Mouse (Mus musculus): Measurements from ENCODE around the gene Dapk2. TPM values are rescaled to one million over a fixed set of nuclear protein-coding genes. Genes with fewer than 3 reads are reported as not detected.

The Dapk2 gene
- total RNA-seq, 2 experiments from 2014 or later: 2.4 to 3.6 TPM

- no peak for DNase-seq (ENCODE audit: low spot score in 2 of 2)
- intact Hi-C loops (cut with DNase I): no loop called here
Measured at GRCm38 (mm10) chr9:66135967-66136366, 22.1 kb upstream of the Dapk2 start.

DNA sequence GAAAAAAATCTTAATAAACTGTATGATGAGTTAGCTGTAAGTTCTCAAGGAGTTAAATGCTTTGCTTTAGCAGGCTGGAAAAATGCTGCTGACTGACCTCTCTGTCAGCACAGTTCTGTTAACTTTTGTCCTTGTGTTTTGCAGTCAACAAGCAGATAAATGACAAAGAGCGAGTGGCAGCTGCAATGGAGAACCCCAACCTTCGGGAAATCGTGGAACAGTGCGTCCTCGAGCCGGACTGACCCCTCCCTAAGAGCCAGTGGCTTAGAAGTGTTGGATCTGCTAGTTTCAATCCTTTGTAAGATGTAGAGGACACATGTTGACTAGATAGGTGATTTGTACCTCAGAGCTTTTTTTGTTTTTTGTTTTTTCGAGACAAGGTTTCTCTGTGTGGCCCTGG is 19.8 kb upstream of the Dapk2 start:
- intact Hi-C loops (cut with DNase I): no loop called here
- DNase-seq (ENCODE audit: low spot score in 2 of 2): no peak

DNA sequence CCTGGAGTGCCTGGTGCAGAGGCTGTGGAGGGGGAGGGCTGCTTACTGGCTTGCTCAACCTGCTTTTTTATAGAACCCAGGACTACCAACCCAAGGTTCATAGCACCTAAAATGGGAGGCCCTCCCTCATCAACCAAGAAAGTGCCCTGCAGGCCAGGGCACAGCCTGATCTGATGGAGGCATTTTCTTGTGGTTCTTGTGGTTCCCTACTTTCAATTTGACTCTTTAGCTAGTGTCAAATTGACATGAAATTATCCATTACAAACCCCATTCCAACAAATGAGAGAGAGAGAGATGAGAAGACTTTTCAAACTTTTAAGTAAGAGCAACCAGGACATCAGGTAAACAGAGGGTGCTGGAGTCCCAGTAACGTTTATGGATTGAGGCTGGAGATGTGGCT is 15.8 kb upstream of the Dapk2 start:
- DNase-seq (ENCODE audit: low spot score in 2 of 2): no peak
- intact Hi-C loops (cut with DNase I): loop anchor here (10.0 kb wide), 2 partner anchors 233 to 293 kb away; no protein-coding TSS in a partner anchor

- DNase-seq (ENCODE audit: low spot score in 2 of 2): peak; percentile 49 to 71
Measured at GRCm38 (mm10) chr9:66144248-66144647, 13.8 kb upstream of the Dapk2 start.

DNA sequence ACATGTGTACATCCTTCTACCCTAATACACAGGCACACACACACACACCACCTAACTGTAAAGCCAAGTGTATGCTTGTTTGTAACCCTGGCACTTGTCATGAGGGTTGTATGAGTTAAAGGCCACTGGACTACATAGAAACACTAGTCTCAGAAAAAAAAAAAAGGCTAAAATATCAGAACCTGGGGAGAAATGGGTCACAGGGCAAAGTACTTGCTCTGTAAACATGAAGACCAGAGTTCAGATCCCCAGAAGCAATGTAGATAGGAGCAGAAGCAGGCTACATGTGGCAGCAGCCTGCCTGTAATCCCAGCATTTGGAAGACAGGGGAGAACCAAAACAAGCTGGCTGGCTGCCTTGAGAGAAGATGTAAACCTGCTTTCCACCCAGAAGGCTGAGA is 11.9 kb upstream of the Dapk2 start:
- no peak for DNase-seq (ENCODE audit: low spot score in 2 of 2)
- intact Hi-C loops (cut with DNase I): loop anchor here (10.0 kb wide), 2 partner anchors 229 to 289 kb away; no protein-coding TSS in a partner anchor

More at GRCm38 (mm10) chr9:66144248-66144647, 13.8 kb upstream of the Dapk2 start:
- intact Hi-C loops (cut with DNase I): loop anchor here (10.0 kb wide), 2 partner anchors 231 to 291 kb away; no protein-coding TSS in a partner anchor

- DNase-seq (ENCODE audit: low spot score in 2 of 2): no peak
- intact Hi-C loops (cut with DNase I): no loop called here
Measured at GRCm38 (mm10) chr9:66152011-66152410, 6.0 kb upstream of the Dapk2 start.

- intact Hi-C loops (cut with DNase I): no loop called here
- no peak for DNase-seq (ENCODE audit: low spot score in 2 of 2)
Measured at GRCm38 (mm10) chr9:66153594-66153993, 4.4 kb upstream of the Dapk2 start.

DNA sequence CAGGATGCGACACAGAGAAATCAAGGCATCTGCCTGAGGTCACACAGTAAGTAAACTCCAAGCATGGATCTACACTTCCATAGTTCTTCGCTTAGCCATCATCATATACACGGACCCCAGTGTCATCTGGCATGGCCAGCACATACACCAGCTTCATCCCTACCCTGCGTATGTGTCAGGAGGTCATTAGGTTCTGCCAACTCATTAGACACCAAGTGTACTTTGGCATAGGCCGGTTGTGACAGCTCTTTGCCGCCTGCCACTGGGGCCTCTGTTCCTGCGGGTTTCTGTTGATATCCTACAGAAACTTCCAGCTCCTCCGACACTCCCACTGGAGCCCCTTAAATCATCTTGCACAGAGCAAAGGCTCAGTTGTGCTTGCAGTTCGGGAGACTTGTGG is 4.0 kb upstream of the Dapk2 start:
- DNase-seq (ENCODE audit: low spot score in 2 of 2): no peak
- intact Hi-C loops (cut with DNase I): no loop called here

- intact Hi-C loops (cut with DNase I): no loop called here
- DNase-seq (ENCODE audit: low spot score in 2 of 2): no peak
Measured at GRCm38 (mm10) chr9:66155534-66155933, 2.5 kb upstream of the Dapk2 start.

- DNase-seq (ENCODE audit: low spot score in 2 of 2): no peak
- intact Hi-C loops (cut with DNase I): no loop called here
Measured at GRCm38 (mm10) chr9:66158885-66159430, 935 bp downstream of the Dapk2 start.

- intact Hi-C loops (cut with DNase I): no loop called here
- DNase-seq (ENCODE audit: low spot score in 2 of 2): no peak
Measured at GRCm38 (mm10) chr9:66160155-66160554, 2.1 kb downstream of the Dapk2 start.

- intact Hi-C loops (cut with DNase I): loop anchor here (2.0 kb wide), 1 partner anchor 80 kb away; no protein-coding TSS in a partner anchor
- no peak for DNase-seq (ENCODE audit: low spot score in 2 of 2)
Measured at GRCm38 (mm10) chr9:66162995-66163394, 5.0 kb downstream of the Dapk2 start.

GRCm38 (mm10) chr9:66167222-66167621 is 9.2 kb downstream of the Dapk2 start:
- DNase-seq (ENCODE audit: low spot score in 2 of 2): no peak
- intact Hi-C loops (cut with DNase I): no loop called here

- intact Hi-C loops (cut with DNase I): no loop called here
- DNase-seq (ENCODE audit: low spot score in 2 of 2): no peak
Measured at GRCm38 (mm10) chr9:66168233-66168632, 10.2 kb downstream of the Dapk2 start.

DNA sequence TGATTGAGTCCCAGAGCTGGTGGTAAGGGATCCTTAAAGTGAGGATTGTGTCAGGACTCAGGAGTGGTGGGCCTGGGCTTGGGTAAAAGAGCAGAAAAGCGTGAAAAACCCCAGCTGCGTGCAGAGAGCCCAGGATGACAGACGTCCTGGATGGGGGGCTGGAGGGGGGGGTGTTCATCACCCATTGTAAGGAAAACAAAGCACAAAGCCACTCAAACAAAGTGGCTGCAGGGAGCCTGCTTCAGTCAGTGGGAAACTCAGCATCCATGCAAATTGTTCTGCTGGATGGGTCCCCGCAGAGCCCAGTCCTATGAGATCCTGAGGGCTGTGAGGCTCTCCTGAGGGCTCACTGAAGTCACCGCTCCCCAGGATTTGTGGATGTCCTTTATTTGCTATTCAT is 12.5 kb downstream of the Dapk2 start:
- intact Hi-C loops (cut with DNase I): no loop called here
- DNase-seq (ENCODE audit: low spot score in 2 of 2): no peak

- intact Hi-C loops (cut with DNase I): no loop called here
- DNase-seq (ENCODE audit: low spot score in 2 of 2): no peak
Measured at GRCm38 (mm10) chr9:66171275-66171921, 13.4 kb downstream of the Dapk2 start.

- intact Hi-C loops (cut with DNase I): no loop called here
- DNase-seq (ENCODE audit: low spot score in 2 of 2): no peak
Measured at GRCm38 (mm10) chr9:66173316-66173855, 15.4 kb downstream of the Dapk2 start.

GRCm38 (mm10) chr9:66174985-66175384 is 17.0 kb downstream of the Dapk2 start:
- no peak for DNase-seq (ENCODE audit: low spot score in 2 of 2)
- intact Hi-C loops (cut with DNase I): no loop called here

DNA sequence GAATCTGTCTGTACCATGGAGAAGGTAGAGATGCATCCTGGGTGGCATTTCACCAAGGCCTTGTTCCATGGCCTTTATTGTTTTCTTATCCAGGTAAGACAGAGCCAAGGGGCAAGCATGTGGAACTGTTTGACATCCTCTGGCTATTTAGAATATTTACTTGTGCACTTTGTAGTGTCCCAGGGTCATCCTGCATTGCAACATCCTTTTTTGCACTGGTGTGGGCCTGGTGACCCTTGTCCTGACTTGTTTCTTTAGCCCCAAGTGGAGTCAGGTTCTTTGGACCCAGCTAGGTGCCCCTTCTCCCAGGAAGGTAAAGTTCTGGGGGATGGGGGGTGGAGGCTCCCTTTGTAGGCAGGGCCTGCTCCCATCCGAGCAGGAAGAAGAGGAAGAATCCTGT is 20.0 kb downstream of the Dapk2 start:
- intact Hi-C loops (cut with DNase I): no loop called here

DNA sequence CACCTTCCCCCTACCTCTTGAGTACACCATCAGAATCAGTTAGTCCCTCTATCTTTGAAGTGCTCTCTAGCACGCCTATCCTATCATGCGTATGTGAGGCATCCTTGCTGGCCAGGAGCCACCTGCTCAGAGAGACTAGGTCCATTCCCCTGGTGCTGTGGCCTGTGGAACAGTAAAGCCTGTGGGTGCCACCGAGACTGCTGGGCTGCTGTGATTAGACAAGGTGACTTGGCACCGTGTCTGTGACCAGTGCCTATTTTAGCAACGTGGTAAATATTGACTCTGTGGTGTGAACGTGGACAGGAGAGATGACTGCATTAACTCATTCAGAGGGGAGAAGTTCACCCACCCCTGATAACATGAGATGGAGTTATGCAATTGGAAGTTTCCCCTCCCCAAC is 21.8 kb downstream of the Dapk2 start:
- intact Hi-C loops (cut with DNase I): no loop called here

More for the DNA sequence above, 20.0 kb downstream of the Dapk2 start:
- no peak for DNase-seq (ENCODE audit: low spot score in 2 of 2)

DNA sequence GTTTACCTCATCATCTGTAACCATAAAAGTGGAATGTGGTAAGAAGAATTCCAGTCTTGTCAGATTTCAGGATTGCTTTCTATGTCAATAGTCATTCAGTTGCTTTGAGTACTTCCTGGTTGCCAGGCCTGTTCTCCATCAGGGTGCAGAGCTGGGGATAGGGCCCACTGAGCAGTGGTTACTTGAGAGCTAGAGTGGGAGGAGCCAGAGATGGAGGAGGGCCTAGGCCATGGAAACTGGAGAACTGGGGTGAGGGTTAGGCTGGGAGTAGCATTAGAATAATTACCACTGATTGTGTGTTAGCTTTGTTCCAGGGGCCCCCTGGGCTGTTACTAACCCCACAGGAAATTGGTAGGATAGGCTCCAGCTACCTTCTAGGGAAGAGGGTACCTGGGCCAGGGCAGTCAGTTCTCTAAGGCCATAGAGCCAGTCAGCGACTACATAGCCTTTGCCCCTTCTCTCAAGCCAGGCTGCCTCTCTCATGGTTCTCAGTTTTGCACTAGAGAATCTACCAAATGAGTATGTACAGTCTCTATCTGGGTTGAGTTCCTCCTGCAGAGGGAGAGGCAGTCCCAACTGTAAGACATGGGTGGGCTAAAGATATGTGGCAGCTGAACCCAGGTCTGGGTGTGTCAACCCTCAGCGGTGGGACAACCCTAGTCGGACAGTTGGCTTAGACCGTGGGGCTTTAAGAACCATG is 23.3 kb downstream of the Dapk2 start:
- DNase-seq (ENCODE audit: low spot score in 2 of 2): no peak
- intact Hi-C loops (cut with DNase I): no loop called here

More for the DNA sequence above, 21.8 kb downstream of the Dapk2 start:
- no peak for DNase-seq (ENCODE audit: low spot score in 2 of 2)

Data from left cerebral cortex, postnatal 36 days (tissue).